Mouse (Mus musculus) stomach, embryonic 16.5 days (tissue): ENCODE data around the gene Pik3c2b. TPM values are rescaled to one million over a fixed set of nuclear protein-coding genes. Genes with fewer than 3 reads are reported as not detected.

Source experiments
- ATAC-seq: fragments of 200-750 bp; cut with Nextera tagmentation; 2 replicates; pipeline ENCODE4 v1.8.0; 2017; ENCODE audit warnings: moderate number of reproducible peaks, moderate TSS enrichment; ENCODE audit not compliant: insufficient read depth, low FRiP score
- H3K27ac ChIP-seq: fragments of 300-500 bp; sonication (generic); 2 replicates; pipeline ENCODE4 v1.5.1; 2014; ENCODE audit warnings: low read length
- H3K27me3 ChIP-seq: fragments of 300-500 bp; sonication (generic); 2 replicates; pipeline ENCODE4 v1.6.1; 2014; ENCODE audit warnings: low read length, control low read depth, mixed read lengths; ENCODE audit not compliant: control insufficient read depth, insufficient read depth
- H3K36me3 ChIP-seq: fragments of 300-500 bp; sonication (generic); 2 replicates; pipeline ENCODE4 v1.6.1; 2014; ENCODE audit warnings: low read length; ENCODE audit not compliant: control insufficient read depth, insufficient read depth
- H3K4me1 ChIP-seq: fragments of 300-500 bp; sonication (generic); 2 replicates; pipeline ENCODE4 v1.6.1; 2014; ENCODE audit warnings: low read length, control low read depth, mixed read lengths; ENCODE audit not compliant: control insufficient read depth, insufficient read depth
- H3K4me2 ChIP-seq: fragments of 300-500 bp; sonication (generic); 2 replicates; pipeline ENCODE4 v1.6.1; 2014; ENCODE audit warnings: low read depth, low read length, mixed read lengths
- H3K4me3 ChIP-seq: fragments of 300-500 bp; sonication (generic); replicated peaks from 2 replicates; pipeline ENCODE4 v1.5.1; 2014; ENCODE audit warnings: mild to moderate bottlenecking, low read length
- H3K9ac ChIP-seq: fragments of 300-500 bp; sonication (generic); 2 replicates; pipeline ENCODE4 v1.6.1; 2014; ENCODE audit warnings: low read length
- H3K9me3 ChIP-seq: fragments of 300-500 bp; sonication (generic); replicated peaks from 2 replicates; pipeline ENCODE4 v1.6.1; 2016; ENCODE audit warnings: low read length, control low read depth; ENCODE audit not compliant: control insufficient read depth
- WGBS: fragments of 180-500 bp; shearing (Covaris S2); extraction: QIAGEN DNeasy Blood & Tissue Kit; methylation state at CpG from one replicate; pipeline ENCODE4 v1.1.7; 2014; 5-methylcytosine and 5-hydroxymethylcytosine counted together
- polyA plus RNA-seq: library from polyadenylated mRNA; unstranded; fragments of >200 nt; fragmentation: Nextera tagmentation; extraction: Ambion mirVana; gene quantifications from 2 replicates; pipeline ENCODE4 v1.2.1, GENCODE M21; 2015

The Pik3c2b gene
- polyA plus RNA-seq, 1 experiment from 2014 or later: 9.3 TPM

GRCm38 (mm10) chr1:133130638-133131560, 85.4 kb downstream of the Pik3c2b start, which contains the start of gene Ppp1r15b:
Ppp1r15b (plus strand) TSS chr1:133131143.
- Histone ChIP-seq H3K4me2 (peak within 1 kb of the TSS; percentile 96), H3K4me1 (peaks cover 15% of the 10 kb centered on the region; the same call in 1 of the 2 replicates), H3K27ac (peak within 1 kb of the TSS; percentile 99), H3K9ac (peak within 1 kb of the TSS; percentile 93), H3K27me3 (no peaks in the 10 kb centered on the region), H3K4me3 (peak within 1 kb of the TSS; percentile 100), H3K36me3 (no peaks in the 10 kb centered on the region), H3K9me3 (no peaks in the 10 kb centered on the region)
- under 1% methylated on average over 71 of the region's 72 CpGs for WGBS
- peak; percentile 99 for ATAC-seq

GRCm38 (mm10) chr1:133131561-133131905, 86.1 kb downstream of the Pik3c2b start:
- Histone ChIP-seq H3K4me3 (peak overlapping the region; percentile 100), H3K4me2 (peak overlapping the region; percentile 96), H3K36me3 (0 out of 2 replicates have a peak, but pooled peaks cover 1% of the 10 kb centered on the region), H3K27me3 (no peaks in the 10 kb centered on the region), H3K9ac (peak overlapping the region; percentile 93), H3K27ac (peak overlapping the region; percentile 99), H3K4me1 (peaks cover 17% of the 10 kb centered on the region; the same call in 1 of the 2 replicates), H3K9me3 (no peaks in the 10 kb centered on the region)
- WGBS: 0% methylated on average over 35 of the region's 35 CpGs
- ATAC-seq: no peak

- Histone ChIP-seq H3K27ac (peak overlapping the region; percentile 99), H3K9ac (peak overlapping the region; percentile 93), H3K4me3 (peak overlapping the region; percentile 100), H3K9me3 (no peaks in the 10 kb centered on the region), H3K4me1 (peaks cover 17% of the 10 kb centered on the region; the same call in 1 of the 2 replicates), H3K27me3 (no peaks in the 10 kb centered on the region), H3K4me2 (peak overlapping the region; percentile 96), H3K36me3 (peaks cover 5% of the 10 kb centered on the region; the same call in 1 of the 2 replicates)
- no peak for ATAC-seq
- WGBS: under 1% methylated on average over 11 of the region's 11 CpGs
Measured at GRCm38 (mm10) chr1:133131936-133132335, 86.5 kb downstream of the Pik3c2b start.

DNA sequence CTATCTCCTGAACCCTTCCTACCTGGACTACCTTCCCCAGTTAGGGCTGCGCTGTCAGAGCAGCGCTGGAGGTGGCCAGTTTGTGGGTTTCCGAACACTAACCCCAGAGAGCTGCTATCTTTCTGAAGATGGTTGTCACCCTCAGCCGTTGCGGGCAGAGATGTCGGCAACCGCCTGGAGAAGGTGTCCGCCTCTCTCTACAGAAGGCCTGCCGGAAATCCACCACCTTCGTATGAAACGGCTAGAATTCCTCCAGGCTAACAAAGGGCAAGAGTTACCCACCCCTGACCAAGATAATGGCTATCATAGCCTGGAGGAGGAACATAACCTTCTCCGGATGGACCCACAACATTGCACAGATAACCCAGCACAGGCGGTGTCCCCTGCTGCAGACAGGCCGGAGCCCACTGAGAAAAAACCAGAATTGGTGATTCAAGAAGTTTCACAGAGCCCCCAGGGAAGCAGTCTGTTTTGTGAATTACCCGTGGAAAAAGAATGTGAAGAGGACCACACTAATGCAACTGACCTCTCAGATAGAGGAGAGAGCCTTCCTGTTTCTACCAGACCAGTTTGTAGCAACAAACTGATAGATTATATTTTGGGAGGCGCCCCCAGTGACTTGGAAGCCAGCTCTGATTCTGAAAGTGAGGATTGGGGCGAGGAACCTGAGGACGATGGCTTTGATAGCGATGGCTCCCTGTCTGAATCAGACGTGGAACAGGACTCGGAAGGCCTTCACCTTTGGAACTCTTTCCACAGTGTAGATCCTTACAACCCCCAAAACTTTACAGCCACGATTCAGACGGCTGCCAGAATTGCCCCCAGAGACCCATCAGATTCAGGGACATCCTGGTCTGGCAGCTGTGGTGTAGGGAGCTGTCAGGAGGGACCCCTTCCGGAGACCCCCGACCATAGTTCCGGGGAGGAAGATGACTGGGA, 87.2 kb downstream of the Pik3c2b start:
- Histone ChIP-seq H3K27me3 (no peaks in the 10 kb centered on the region), H3K4me2 (peak overlapping the region; percentile 96), H3K9me3 (no peaks in the 10 kb centered on the region), H3K4me3 (peak overlapping the region; percentile 100), H3K4me1 (peaks cover 21% of the 10 kb centered on the region; the same call in 1 of the 2 replicates), H3K27ac (peak overlapping the region; percentile 99), H3K9ac (peak overlapping the region; percentile 93), H3K36me3 (peaks cover 12% of the 10 kb centered on the region; the same call in 1 of the 2 replicates)
- no peak for ATAC-seq
- 4% methylated on average over 26 of the region's 26 CpGs for WGBS

- H3K27ac ChIP-seq: peak overlapping the region; percentile 99; the same call in 1 of the 2 replicates
- H3K4me3 ChIP-seq: peak overlapping the region; percentile 100
- H3K4me2 ChIP-seq: peak overlapping the region; percentile 96
- H3K9ac ChIP-seq: peak overlapping the region; percentile 93
- no peaks in the 10 kb centered on the region for H3K27me3 ChIP-seq
- WGBS: 5% methylated on average over 2 of the region's 2 CpGs
- peaks cover 21% of the 10 kb centered on the region; the same call in 1 of the 2 replicates for H3K4me1 ChIP-seq
- no peaks in the 10 kb centered on the region for H3K9me3 ChIP-seq
- H3K36me3 ChIP-seq: peaks cover 18% of the 10 kb centered on the region; the same call in 1 of the 2 replicates
- ATAC-seq: no peak
Measured at GRCm38 (mm10) chr1:133133425-133133824, 88.0 kb downstream of the Pik3c2b start.

- 3% methylated on average over 4 of the region's 4 CpGs for WGBS
- Histone ChIP-seq H3K27ac (peak overlapping the region; percentile 2; the same call in 1 of the 2 replicates), H3K27me3 (no peaks in the 10 kb centered on the region)
Measured at GRCm38 (mm10) chr1:133134071-133134470, 88.6 kb downstream of the Pik3c2b start.

GRCm38 (mm10) chr1:133134881-133135280, 89.4 kb downstream of the Pik3c2b start:
- Histone ChIP-seq H3K27ac (no peak overlapping the region), H3K4me1 (peaks cover 18% of the 10 kb centered on the region; the same call in 1 of the 2 replicates), H3K9me3 (no peaks in the 10 kb centered on the region), H3K9ac (peak overlapping the region; percentile 67), H3K4me3 (peak overlapping the region; percentile 100), H3K4me2 (peak overlapping the region; percentile 96), H3K27me3 (no peaks in the 10 kb centered on the region), H3K36me3 (peaks cover 28% of the 10 kb centered on the region; the same call in 1 of the 2 replicates)
- WGBS: 12% methylated on average over 4 of the region's 4 CpGs
- ATAC-seq: no peak

More at GRCm38 (mm10) chr1:133134071-133134470, 88.6 kb downstream of the Pik3c2b start:
- H3K4me3 ChIP-seq: peak overlapping the region; percentile 100
- peaks cover 21% of the 10 kb centered on the region; the same call in 1 of the 2 replicates for H3K4me1 ChIP-seq
- peak overlapping the region; percentile 96 for H3K4me2 ChIP-seq
- no peaks in the 10 kb centered on the region for H3K9me3 ChIP-seq
- no peak for ATAC-seq
- peaks cover 25% of the 10 kb centered on the region; the same call in 1 of the 2 replicates for H3K36me3 ChIP-seq
- peak overlapping the region; percentile 67 for H3K9ac ChIP-seq

DNA sequence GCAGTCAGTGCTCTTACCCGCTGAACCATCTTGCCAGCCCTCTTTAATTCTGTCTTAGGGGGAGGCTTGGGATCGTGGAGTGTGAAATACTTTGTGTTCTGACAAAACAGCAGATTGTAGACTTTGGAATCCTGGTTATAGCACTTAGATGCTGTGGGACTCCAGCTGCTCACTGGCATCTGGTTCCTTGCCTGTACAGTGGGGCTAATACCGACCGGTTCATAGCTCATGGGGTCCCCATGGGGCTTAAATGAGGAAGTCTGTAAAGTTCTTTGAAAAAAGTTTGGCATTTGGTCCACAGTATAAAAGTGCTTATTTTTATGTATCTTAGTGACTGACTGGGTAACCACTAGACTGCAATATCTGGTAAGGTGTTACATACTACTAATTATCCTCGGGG, 90.3 kb downstream of the Pik3c2b start:
- H3K9ac ChIP-seq: peak overlapping the region; percentile 56

More for the DNA sequence above, 90.3 kb downstream of the Pik3c2b start:
- Histone ChIP-seq H3K4me1 (peaks cover 10% of the 10 kb centered on the region; the same call in 1 of the 2 replicates), H3K4me2 (peak overlapping the region; percentile 96), H3K27me3 (no peaks in the 10 kb centered on the region), H3K27ac (no peak overlapping the region), H3K4me3 (peak overlapping the region; percentile 100), H3K9me3 (no peaks in the 10 kb centered on the region), H3K36me3 (peaks cover 35% of the 10 kb centered on the region)
- ATAC-seq: no peak
- WGBS: 50% methylated on average over 5 of the region's 5 CpGs
